Mouse (Mus musculus): ENCODE data around the gene Tnks2. TPM values are rescaled to one million over a fixed set of nuclear protein-coding genes. Genes with fewer than 3 reads are reported as not detected.

Gene Tnks2
- 27.9 and 39.1 TPM in 2 replicates for polyA plus RNA-seq (2015; fragmentation: Nextera tagmentation; extraction: Ambion mirVana)

GRCm38 (mm10) chr19:36833788-36834531, at the start of gene Tnks2:
TSS of gene Tnks2 (plus strand) at chr19:36834232.
- Histone ChIP-seq H3K9me3 (replicated peaks) (no peaks in the 10 kb centered on the region), H3K9ac (peak within 1 kb of the TSS; percentile 89), H3K4me2 (peak within 1 kb of the TSS; percentile 73), H3K4me3 (peak within 1 kb of the TSS; percentile 78), H3K27ac (peak within 1 kb of the TSS; percentile 95), H3K4me1 (replicated peaks) (peaks cover 24% of the 10 kb centered on the region), H3K36me3 (no peaks in the 10 kb centered on the region), H3K27me3 (no peaks in the 10 kb centered on the region)
- WGBS: under 1% methylated on average over 71 of the region's 73 CpGs
- peak; percentile 95 for ATAC-seq (replicated peaks; ENCODE audit: insufficient number of reproducible peaks, insufficient read depth, low FRiP score, low read depth)

- H3K27me3 ChIP-seq: no peaks in the 10 kb centered on the region
- 0 out of 2 replicates have a peak overlapping the region, but pooled peaks have one; percentile 15 for H3K4me2 ChIP-seq
- no peaks in the 10 kb centered on the region for H3K36me3 ChIP-seq
- H3K9ac ChIP-seq: no peak overlapping the region
- H3K4me1 ChIP-seq (replicated peaks): peaks cover 7% of the 10 kb centered on the region; the same call in 1 of the 2 replicates
- H3K4me3 ChIP-seq: no peak overlapping the region
- WGBS: 64% methylated on average over 17 of the region's 17 CpGs
- no peaks in the 10 kb centered on the region for H3K9me3 ChIP-seq (replicated peaks)
- ATAC-seq (replicated peaks; ENCODE audit: insufficient number of reproducible peaks, insufficient read depth, low FRiP score, low read depth): peak; percentile 70
- peak overlapping the region; percentile 67 for H3K27ac ChIP-seq
Observed at GRCm38 (mm10) chr19:36789873-36790733, 43.9 kb upstream of the Tnks2 start.

GRCm38 (mm10) chr19:36792589-36792988, 41.4 kb upstream of the Tnks2 start:
- 78% methylated on average over 8 of the region's 8 CpGs for WGBS
- H3K27me3 ChIP-seq: no peaks in the 10 kb centered on the region

GRCm38 (mm10) chr19:36793450-36793849, 40.6 kb upstream of the Tnks2 start:
- ATAC-seq (replicated peaks; ENCODE audit: insufficient number of reproducible peaks, insufficient read depth, low FRiP score, low read depth): no peak
- peaks cover 18% of the 10 kb centered on the region for H3K4me1 ChIP-seq (replicated peaks)
- no peaks in the 10 kb centered on the region for H3K9me3 ChIP-seq (replicated peaks)
- 75% methylated on average over 1 of the region's 1 CpGs for WGBS
- H3K4me3 ChIP-seq: no peak overlapping the region
- peak overlapping the region; percentile 12; the same call in 1 of the 2 replicates for H3K27ac ChIP-seq
- H3K9ac ChIP-seq: no peak overlapping the region
- no peaks in the 10 kb centered on the region for H3K27me3 ChIP-seq
- H3K36me3 ChIP-seq: no peaks in the 10 kb centered on the region
- H3K4me2 ChIP-seq: no peak overlapping the region

More at GRCm38 (mm10) chr19:36792589-36792988, 41.4 kb upstream of the Tnks2 start:
- Histone ChIP-seq H3K4me2 (no peak overlapping the region), H3K9ac (no peak overlapping the region), H3K4me3 (no peak overlapping the region), H3K27ac (no peak overlapping the region), H3K9me3 (replicated peaks) (no peaks in the 10 kb centered on the region), H3K36me3 (no peaks in the 10 kb centered on the region), H3K4me1 (replicated peaks) (peaks cover 18% of the 10 kb centered on the region)
- ATAC-seq (replicated peaks; ENCODE audit: insufficient number of reproducible peaks, insufficient read depth, low FRiP score, low read depth): no peak

- no peaks in the 10 kb centered on the region for H3K27me3 ChIP-seq
- WGBS: 86% methylated on average over 4 of the region's 4 CpGs
- peaks cover 18% of the 10 kb centered on the region for H3K4me1 ChIP-seq (replicated peaks)
- no peak overlapping the region for H3K4me2 ChIP-seq
- no peak overlapping the region for H3K27ac ChIP-seq
- no peak overlapping the region for H3K4me3 ChIP-seq
- ATAC-seq (replicated peaks; ENCODE audit: insufficient number of reproducible peaks, insufficient read depth, low FRiP score, low read depth): no peak
- H3K36me3 ChIP-seq: no peaks in the 10 kb centered on the region
- H3K9me3 ChIP-seq (replicated peaks): no peaks in the 10 kb centered on the region
- H3K9ac ChIP-seq: no peak overlapping the region
Observed at GRCm38 (mm10) chr19:36794008-36794407, 40.0 kb upstream of the Tnks2 start.

- 32% methylated on average over 3 of the region's 3 CpGs for WGBS
- H3K27ac ChIP-seq: no peak overlapping the region
- H3K4me2 ChIP-seq: peak overlapping the region; percentile 23
- no peaks in the 10 kb centered on the region for H3K9me3 ChIP-seq (replicated peaks)
- no peak overlapping the region for H3K4me3 ChIP-seq
- peaks cover 22% of the 10 kb centered on the region for H3K4me1 ChIP-seq (replicated peaks)
- H3K9ac ChIP-seq: no peak overlapping the region
- no peak for ATAC-seq (replicated peaks; ENCODE audit: insufficient number of reproducible peaks, insufficient read depth, low FRiP score, low read depth)
- H3K27me3 ChIP-seq: no peaks in the 10 kb centered on the region
- H3K36me3 ChIP-seq: no peaks in the 10 kb centered on the region
Observed at GRCm38 (mm10) chr19:36795277-36795676, 38.8 kb upstream of the Tnks2 start.

- WGBS: 78% methylated on average over 9 of the region's 9 CpGs
- H3K9me3 ChIP-seq (replicated peaks): no peaks in the 10 kb centered on the region
- H3K27me3 ChIP-seq: no peaks in the 10 kb centered on the region
- H3K4me2 ChIP-seq: no peak overlapping the region
- H3K27ac ChIP-seq: no peak overlapping the region
- ATAC-seq (replicated peaks; ENCODE audit: insufficient number of reproducible peaks, insufficient read depth, low FRiP score, low read depth): no peak
- H3K4me3 ChIP-seq: no peak overlapping the region
- H3K36me3 ChIP-seq: no peaks in the 10 kb centered on the region
- H3K9ac ChIP-seq: no peak overlapping the region
- H3K4me1 ChIP-seq (replicated peaks): peaks cover 22% of the 10 kb centered on the region
Observed at GRCm38 (mm10) chr19:36796931-36797330, 37.1 kb upstream of the Tnks2 start.

GRCm38 (mm10) chr19:36800288-36800687, 33.7 kb upstream of the Tnks2 start:
- Histone ChIP-seq H3K27ac (no peak overlapping the region), H3K4me3 (no peak overlapping the region), H3K36me3 (no peaks in the 10 kb centered on the region), H3K27me3 (no peaks in the 10 kb centered on the region), H3K4me2 (no peak overlapping the region), H3K9ac (no peak overlapping the region), H3K9me3 (replicated peaks) (0 out of 2 replicates have a peak, but pooled peaks cover 4% of the 10 kb centered on the region), H3K4me1 (replicated peaks) (peaks cover 19% of the 10 kb centered on the region)
- 82% methylated on average over 7 of the region's 7 CpGs for WGBS
- no peak for ATAC-seq (replicated peaks; ENCODE audit: insufficient number of reproducible peaks, insufficient read depth, low FRiP score, low read depth)

GRCm38 (mm10) chr19:36801856-36802641, 32.0 kb upstream of the Tnks2 start:
- Histone ChIP-seq H3K4me2 (no peak overlapping the region), H3K4me1 (replicated peaks) (peaks cover 13% of the 10 kb centered on the region), H3K27ac (no peak overlapping the region), H3K9ac (no peak overlapping the region), H3K27me3 (no peaks in the 10 kb centered on the region), H3K36me3 (no peaks in the 10 kb centered on the region), H3K4me3 (no peak overlapping the region), H3K9me3 (replicated peaks) (0 out of 2 replicates have a peak, but pooled peaks cover 4% of the 10 kb centered on the region)
- 79% methylated on average over 9 of the region's 9 CpGs for WGBS
- ATAC-seq (replicated peaks; ENCODE audit: insufficient number of reproducible peaks, insufficient read depth, low FRiP score, low read depth): no peak

GRCm38 (mm10) chr19:36803403-36803802, 30.6 kb upstream of the Tnks2 start:
- no peak for ATAC-seq (replicated peaks; ENCODE audit: insufficient number of reproducible peaks, insufficient read depth, low FRiP score, low read depth)

More at GRCm38 (mm10) chr19:36803403-36803802, 30.6 kb upstream of the Tnks2 start:
- Histone ChIP-seq H3K4me3 (no peak overlapping the region), H3K9me3 (replicated peaks) (0 out of 2 replicates have a peak, but pooled peaks cover 4% of the 10 kb centered on the region), H3K9ac (no peak overlapping the region), H3K4me1 (replicated peaks) (peaks cover 7% of the 10 kb centered on the region; the same call in 1 of the 2 replicates), H3K27ac (no peak overlapping the region), H3K36me3 (no peaks in the 10 kb centered on the region), H3K27me3 (no peaks in the 10 kb centered on the region), H3K4me2 (no peak overlapping the region)
- 90% methylated on average over 8 of the region's 8 CpGs for WGBS

Data from heart, embryonic 15.5 days (tissue).